Mouse (Mus musculus) c-Kit-positive CD71-positive TER-119-negative erythroid progenitor cells, embryonic 14.5 days (primary cell): Measurements from ENCODE around the gene Tmem208.
"Not testable (repeated sequence)": the region's sequence is repeated elsewhere in the genome, so short reads cannot be mapped to it uniquely, and the experiment has no call there.

Experiments
- DNase-seq: peaks from one replicate; pipeline ENCODE4 v3.0.0-alpha.2; 2013; ENCODE audit warnings: low read depth

Gene Tmem208

GRCm38 (mm10) chr8:105326141-105326672 is at the start of gene Tmem208, which contains the start of gene Lrrc29:
TSS of gene Tmem208 (plus strand) at chr8:105326354.
TSS of gene Lrrc29 (minus strand) at chr8:105326278.
- DNase-seq: peak; percentile 96

- no peak for DNase-seq
Observed at GRCm38 (mm10) chr8:105278911-105279334, 47.2 kb upstream of the Tmem208 start.

GRCm38 (mm10) chr8:105280567-105280966 is 45.6 kb upstream of the Tmem208 start:
- no peak for DNase-seq

GRCm38 (mm10) chr8:105281821-105282220 is 44.3 kb upstream of the Tmem208 start:
- no peak for DNase-seq

- no peak for DNase-seq
Observed at GRCm38 (mm10) chr8:105282239-105282638, 43.9 kb upstream of the Tmem208 start.

- peak; percentile 58 for DNase-seq
Observed at GRCm38 (mm10) chr8:105283074-105283473, 43.1 kb upstream of the Tmem208 start.

GRCm38 (mm10) chr8:105285514-105285913 is 40.6 kb upstream of the Tmem208 start:
- DNase-seq: no peak

GRCm38 (mm10) chr8:105286907-105287306 is 39.2 kb upstream of the Tmem208 start:
- DNase-seq: no peak

GRCm38 (mm10) chr8:105288231-105288630 is 37.9 kb upstream of the Tmem208 start:
- DNase-seq: no peak

GRCm38 (mm10) chr8:105288958-105289732 is 37.0 kb upstream of the Tmem208 start:
- DNase-seq: peak; percentile 97

GRCm38 (mm10) chr8:105289805-105290460 is 36.2 kb upstream of the Tmem208 start, which contains the start of gene 4931428F04Rik:
TSS of gene 4931428F04Rik (minus strand) at chr8:105289864.
- no peak for DNase-seq

GRCm38 (mm10) chr8:105290554-105291314 is 35.4 kb upstream of the Tmem208 start:
- peak; percentile 95 for DNase-seq

GRCm38 (mm10) chr8:105291364-105291763 is 34.8 kb upstream of the Tmem208 start:
- DNase-seq: not testable (repeated sequence)

- DNase-seq: not testable (repeated sequence)
Observed at GRCm38 (mm10) chr8:105291802-105292201, 34.4 kb upstream of the Tmem208 start.

GRCm38 (mm10) chr8:105292471-105292870 is 33.7 kb upstream of the Tmem208 start:
- no peak for DNase-seq

- DNase-seq: no peak
Observed at GRCm38 (mm10) chr8:105293405-105293804, 32.7 kb upstream of the Tmem208 start.

- DNase-seq: no peak
Observed at GRCm38 (mm10) chr8:105294776-105295175, 31.4 kb upstream of the Tmem208 start.

GRCm38 (mm10) chr8:105295256-105295655 is 30.9 kb upstream of the Tmem208 start:
- no peak for DNase-seq

- no peak for DNase-seq
Observed at GRCm38 (mm10) chr8:105295895-105296573, 30.1 kb upstream of the Tmem208 start, which contains the start of gene Exoc3l. TSS of gene Exoc3l (minus strand) at chr8:105296101.

GRCm38 (mm10) chr8:105297511-105298192 is 28.5 kb upstream of the Tmem208 start, which contains the start of gene E2f4:
TSS of gene E2f4 (plus strand) at chr8:105297663.
- DNase-seq: peak; percentile 89
